Mouse (Mus musculus): ENCODE measurements at regions not wholly inside any gene's neighbourhood (a gene's known extent, or its start where the extent isn't known, plus 50 kb on each side); places are given as distances from the start of the nearest gene placed in this dataset.

GRCm38 (mm10) chr10:87747846-87748552 lies 110.1 kb upstream of the Igf1 start:
- no peaks in the 10 kb centered on the region for H3K9me3 ChIP-seq
- DNase-seq (ENCODE audit: low spot score), result no peak
- no peaks in the 10 kb centered on the region for H3K4me1 ChIP-seq (replicated peaks)
- no peak overlapping the region for H3K4me3 ChIP-seq
- 88% methylated on average over 2 of the region's 2 CpGs for WGBS
- no peak overlapping the region for H3K27ac ChIP-seq
- no peaks in the 10 kb centered on the region for H3K27me3 ChIP-seq (ENCODE audit: insufficient read depth, poor library complexity, severe bottlenecking)
- H3K36me3 ChIP-seq, result no peaks in the 10 kb centered on the region

GRCm38 (mm10) chr10:87748631-87749193 lies 109.4 kb upstream of the Igf1 start:
- WGBS, result 93% methylated on average over 4 of the region's 4 CpGs
- H3K9me3 ChIP-seq, result no peaks in the 10 kb centered on the region

GRCm38 (mm10) chr10:87750321-87750720 lies 107.7 kb upstream of the Igf1 start:
- Histone ChIP-seq H3K36me3 (no peaks in the 10 kb centered on the region), H3K27me3 (ENCODE audit: insufficient read depth, poor library complexity, severe bottlenecking) (no peaks in the 10 kb centered on the region), H3K4me3 (no peak overlapping the region), H3K9me3 (no peaks in the 10 kb centered on the region), H3K4me1 (replicated peaks) (no peaks in the 10 kb centered on the region), H3K27ac (no peak overlapping the region)
- DNase-seq (ENCODE audit: low spot score), result no peak

More at GRCm38 (mm10) chr10:87748631-87749193, 109.4 kb upstream of the Igf1 start:
- Histone ChIP-seq H3K36me3 (no peaks in the 10 kb centered on the region), H3K4me3 (no peak overlapping the region), H3K27me3 (ENCODE audit: insufficient read depth, poor library complexity, severe bottlenecking) (no peaks in the 10 kb centered on the region), H3K27ac (no peak overlapping the region), H3K4me1 (replicated peaks) (no peaks in the 10 kb centered on the region)
- no peak for DNase-seq (ENCODE audit: low spot score)

GRCm38 (mm10) chr10:87750972-87751371 lies 107.1 kb upstream of the Igf1 start:
- Histone ChIP-seq H3K4me1 (replicated peaks) (no peaks in the 10 kb centered on the region), H3K9me3 (no peaks in the 10 kb centered on the region), H3K27me3 (ENCODE audit: insufficient read depth, poor library complexity, severe bottlenecking) (no peaks in the 10 kb centered on the region), H3K27ac (no peak overlapping the region), H3K36me3 (no peaks in the 10 kb centered on the region), H3K4me3 (no peak overlapping the region)
- DNase-seq (ENCODE audit: low spot score), result no peak
- WGBS, result 69% methylated on average over 1 of the region's 1 CpGs

- 84% methylated on average over 2 of the region's 2 CpGs for WGBS
Observed at GRCm38 (mm10) chr10:87752117-87752516, 105.9 kb upstream of the Igf1 start.

GRCm38 (mm10) chr10:87753483-87753882 lies 104.6 kb upstream of the Igf1 start:
- H3K27ac ChIP-seq, result no peak overlapping the region
- H3K4me3 ChIP-seq, result no peak overlapping the region
- no peaks in the 10 kb centered on the region for H3K36me3 ChIP-seq
- WGBS, result 63% methylated on average over 1 of the region's 1 CpGs
- H3K4me1 ChIP-seq (replicated peaks), result no peaks in the 10 kb centered on the region
- no peaks in the 10 kb centered on the region for H3K27me3 ChIP-seq (ENCODE audit: insufficient read depth, poor library complexity, severe bottlenecking)
- no peak for DNase-seq (ENCODE audit: low spot score)
- no peaks in the 10 kb centered on the region for H3K9me3 ChIP-seq

More at GRCm38 (mm10) chr10:87752117-87752516, 105.9 kb upstream of the Igf1 start:
- Histone ChIP-seq H3K4me3 (no peak overlapping the region), H3K27me3 (ENCODE audit: insufficient read depth, poor library complexity, severe bottlenecking) (no peaks in the 10 kb centered on the region), H3K9me3 (no peaks in the 10 kb centered on the region), H3K27ac (no peak overlapping the region), H3K4me1 (replicated peaks) (no peaks in the 10 kb centered on the region), H3K36me3 (no peaks in the 10 kb centered on the region)
- DNase-seq (ENCODE audit: low spot score), result no peak

- Histone ChIP-seq H3K27ac (no peak overlapping the region), H3K4me1 (replicated peaks) (no peaks in the 10 kb centered on the region), H3K9me3 (no peaks in the 10 kb centered on the region), H3K27me3 (ENCODE audit: insufficient read depth, poor library complexity, severe bottlenecking) (no peaks in the 10 kb centered on the region), H3K36me3 (no peaks in the 10 kb centered on the region), H3K4me3 (no peak overlapping the region)
- WGBS, result 91% methylated on average over 5 of the region's 5 CpGs
- DNase-seq (ENCODE audit: low spot score), result no peak
Observed at GRCm38 (mm10) chr10:87761528-87762030, 96.5 kb upstream of the Igf1 start.

GRCm38 (mm10) chr10:87787521-87787920 lies 70.5 kb upstream of the Igf1 start:
- Histone ChIP-seq H3K36me3 (no peaks in the 10 kb centered on the region), H3K9me3 (no peaks in the 10 kb centered on the region), H3K4me3 (no peak overlapping the region), H3K27me3 (ENCODE audit: insufficient read depth, poor library complexity, severe bottlenecking) (no peaks in the 10 kb centered on the region), H3K4me1 (replicated peaks) (no peaks in the 10 kb centered on the region), H3K27ac (no peak overlapping the region)
- no peak for DNase-seq (ENCODE audit: low spot score)
- WGBS, result 72% methylated on average over 4 of the region's 4 CpGs

GRCm38 (mm10) chr10:87792346-87792745 lies 65.7 kb upstream of the Igf1 start:
- Histone ChIP-seq H3K27ac (no peak overlapping the region), H3K27me3 (ENCODE audit: insufficient read depth, poor library complexity, severe bottlenecking) (no peaks in the 10 kb centered on the region), H3K4me1 (replicated peaks) (no peaks in the 10 kb centered on the region), H3K4me3 (no peak overlapping the region), H3K36me3 (no peaks in the 10 kb centered on the region), H3K9me3 (no peaks in the 10 kb centered on the region)
- no peak for DNase-seq (ENCODE audit: low spot score)

GRCm38 (mm10) chr10:87803936-87804791 lies 53.9 kb upstream of the Igf1 start:
- no peak for DNase-seq (ENCODE audit: low spot score)
- Histone ChIP-seq H3K27ac (no peak overlapping the region), H3K4me3 (no peak overlapping the region), H3K4me1 (replicated peaks) (no peaks in the 10 kb centered on the region), H3K36me3 (no peaks in the 10 kb centered on the region), H3K27me3 (ENCODE audit: insufficient read depth, poor library complexity, severe bottlenecking) (no peaks in the 10 kb centered on the region), H3K9me3 (no peaks in the 10 kb centered on the region)
- WGBS, result 86% methylated on average over 5 of the region's 5 CpGs

- Histone ChIP-seq H3K36me3 (no peaks in the 10 kb centered on the region), H3K9me3 (no peaks in the 10 kb centered on the region), H3K27ac (no peak overlapping the region), H3K4me1 (replicated peaks) (no peaks in the 10 kb centered on the region), H3K4me3 (no peak overlapping the region), H3K27me3 (ENCODE audit: insufficient read depth, poor library complexity, severe bottlenecking) (no peaks in the 10 kb centered on the region)
- no peak for DNase-seq (ENCODE audit: low spot score)
- 100% methylated on average over 1 of the region's 1 CpGs for WGBS
Observed at GRCm38 (mm10) chr10:87804792-87805082, 53.3 kb upstream of the Igf1 start.
